Mouse (Mus musculus): ENCODE data around the gene BC028528. TPM values are rescaled to one million over a fixed set of nuclear protein-coding genes. Genes with fewer than 3 reads are reported as not detected.
A peak's percentile ranks its signal among the peaks of the same experiment; 100 is the strongest.
"Not testable (repeated sequence)": the region's sequence is repeated elsewhere in the genome, so short reads cannot be mapped to it uniquely, and the experiment has no call there.

BC028528 gene
- total and polyA plus RNA-seq, 3 experiments, result 3.9 to 7.5 TPM; not detected in 1

DNA sequence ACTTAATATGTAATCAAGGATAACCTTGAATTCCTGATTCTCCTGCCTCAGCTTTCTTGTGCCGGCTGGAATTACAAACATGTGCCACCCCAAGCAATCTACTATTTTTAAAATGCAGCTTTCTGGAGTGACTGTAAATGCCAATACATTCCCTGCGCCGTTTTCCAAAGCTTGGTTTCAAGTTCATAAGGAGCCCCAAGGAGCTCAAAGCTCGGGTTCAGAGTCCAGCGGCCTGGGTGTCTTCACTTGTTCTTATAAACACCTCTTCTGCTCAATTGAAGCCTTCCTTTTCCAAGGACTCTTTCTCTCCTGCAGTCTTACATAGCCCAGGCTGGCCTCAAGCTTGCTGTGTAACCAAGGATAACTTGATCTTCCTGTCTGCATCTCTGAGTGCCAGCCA, 25.7 kb downstream of the BC028528 start:
- Histone ChIP-seq H3K36me3 (replicated peaks) (peaks cover 75% of the 10 kb centered on the region), H3K27me3 (ENCODE audit: insufficient read depth, low read length) (no peaks in the 10 kb centered on the region), H3K4me1 (ENCODE audit: insufficient read depth, low read depth, low read length) (peaks cover 43% of the 10 kb centered on the region), H3K4me3 (ENCODE audit: low read depth, low read length) (no peak overlapping the region), H3K9me3 (replicated peaks) (no peaks in the 10 kb centered on the region)
- ATAC-seq (ENCODE audit: extremely low read depth, insufficient number of reproducible peaks, low FRiP score, poor library complexity, severe bottlenecking) (no peak), DNase-seq (ENCODE audit: low spot score) (no peak)
- TF ChIP-seq GATA1 (IDR thresholded peaks at IDR 0.05; ENCODE audit: borderline replicate concordance, low read length) (no peak), TAL1 (conservative IDR thresholded peaks at IDR 0.05; ENCODE audit: low read depth, low read length) (no peak), POLR2AphosphoS5 (IDR thresholded peaks at IDR 0.05; ENCODE audit: insufficient replicate concordance, low read depth, low read length) (no peak), GATA2 (IDR thresholded peaks at IDR 0.05; ENCODE audit: borderline replicate concordance, low read depth, low read length) (no peak), CTCF (IDR thresholded peaks at IDR 0.05; ENCODE audit: low read depth, low read length) (no peak)

DNA sequence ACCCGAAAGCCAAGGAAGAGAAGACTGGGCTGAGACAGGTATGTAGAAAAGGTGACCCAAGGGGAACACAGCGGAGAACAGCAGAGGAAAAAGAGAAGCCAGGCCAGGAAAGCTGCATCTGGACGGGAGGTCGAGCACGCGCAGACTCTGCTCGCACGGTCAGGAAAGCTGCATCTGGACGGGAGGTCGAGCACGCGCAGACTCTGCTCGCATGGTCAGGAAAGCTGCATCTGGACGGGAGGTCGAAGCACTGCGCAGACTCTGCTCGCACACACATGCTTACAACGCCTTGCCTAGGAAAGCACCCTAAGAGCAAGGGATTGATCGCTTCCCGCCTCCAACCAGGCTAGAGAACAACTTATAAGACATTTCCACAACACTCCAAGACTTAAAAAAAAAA, 26.2 kb downstream of the BC028528 start:
- Histone ChIP-seq H3K27me3 (ENCODE audit: insufficient read depth, low read length) (no peaks in the 10 kb centered on the region), H3K9me3 (replicated peaks) (no peaks in the 10 kb centered on the region), H3K4me1 (ENCODE audit: insufficient read depth, low read depth, low read length) (peaks cover 43% of the 10 kb centered on the region), H3K4me3 (ENCODE audit: low read depth, low read length) (no peak overlapping the region), H3K36me3 (replicated peaks) (peaks cover 78% of the 10 kb centered on the region)
- ATAC-seq (ENCODE audit: extremely low read depth, insufficient number of reproducible peaks, low FRiP score, poor library complexity, severe bottlenecking), result no peak
- TF ChIP-seq GATA1 (IDR thresholded peaks at IDR 0.05; ENCODE audit: borderline replicate concordance, low read length) (no peak), POLR2AphosphoS5 (IDR thresholded peaks at IDR 0.05; ENCODE audit: insufficient replicate concordance, low read depth, low read length) (no peak), TAL1 (conservative IDR thresholded peaks at IDR 0.05; ENCODE audit: low read depth, low read length) (no peak), GATA2 (IDR thresholded peaks at IDR 0.05; ENCODE audit: borderline replicate concordance, low read depth, low read length) (no peak), CTCF (IDR thresholded peaks at IDR 0.05; ENCODE audit: low read depth, low read length) (no peak)
- no peak for DNase-seq (ENCODE audit: low spot score)

DNA sequence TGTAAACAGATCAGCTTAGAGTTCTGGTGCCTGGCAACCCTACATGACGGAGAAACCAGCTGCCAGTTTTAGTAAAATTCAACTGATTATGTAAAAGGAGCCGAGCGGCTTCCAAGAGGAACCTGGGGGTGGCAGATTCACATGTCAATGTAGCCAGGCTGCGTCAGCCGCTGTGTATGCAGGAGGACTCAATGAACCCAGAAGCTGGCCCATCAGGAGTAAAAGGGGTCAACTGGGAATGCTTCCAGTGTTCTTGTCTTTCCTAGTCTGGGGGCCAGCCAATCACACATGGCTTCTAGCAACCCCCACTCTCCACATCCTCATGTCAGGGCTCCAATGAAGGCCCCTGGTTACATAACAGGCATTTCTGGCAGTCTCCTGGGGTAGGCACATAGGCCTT, 26.8 kb downstream of the BC028528 start:
- Histone ChIP-seq H3K27me3 (ENCODE audit: insufficient read depth, low read length) (no peaks in the 10 kb centered on the region), H3K4me1 (ENCODE audit: insufficient read depth, low read depth, low read length) (peaks cover 41% of the 10 kb centered on the region), H3K9me3 (replicated peaks) (no peaks in the 10 kb centered on the region), H3K4me3 (ENCODE audit: low read depth, low read length) (no peak overlapping the region), H3K36me3 (replicated peaks) (peaks cover 76% of the 10 kb centered on the region)
- TF ChIP-seq CTCF (IDR thresholded peaks at IDR 0.05; ENCODE audit: low read depth, low read length) (no peak), TAL1 (conservative IDR thresholded peaks at IDR 0.05; ENCODE audit: low read depth, low read length) (no peak), GATA2 (IDR thresholded peaks at IDR 0.05; ENCODE audit: borderline replicate concordance, low read depth, low read length) (no peak), POLR2AphosphoS5 (IDR thresholded peaks at IDR 0.05; ENCODE audit: insufficient replicate concordance, low read depth, low read length) (no peak), GATA1 (IDR thresholded peaks at IDR 0.05; ENCODE audit: borderline replicate concordance, low read length) (no peak)
- DNase-seq (ENCODE audit: low spot score) (no peak), ATAC-seq (ENCODE audit: extremely low read depth, insufficient number of reproducible peaks, low FRiP score, poor library complexity, severe bottlenecking) (no peak)

DNA sequence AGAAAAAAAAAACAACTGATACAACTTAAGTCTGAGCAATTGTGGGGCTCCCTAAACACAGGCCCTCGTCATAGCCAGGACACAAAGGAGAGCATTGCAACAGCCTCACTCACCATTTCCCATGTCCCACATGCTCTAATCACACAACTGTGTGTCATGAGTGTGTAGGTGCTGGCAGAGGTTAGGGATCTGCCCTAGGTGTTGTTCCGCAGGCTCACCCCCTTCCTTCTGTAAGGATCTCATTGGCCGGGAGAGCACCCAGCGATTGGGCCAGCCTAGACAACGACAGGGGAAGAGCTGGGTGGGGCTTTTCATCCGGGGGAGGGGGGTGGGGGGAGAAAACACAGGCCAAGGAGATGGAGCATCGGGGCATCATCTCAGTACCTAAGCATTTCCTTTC, 28.2 kb downstream of the BC028528 start:
- Histone ChIP-seq H3K36me3 (replicated peaks) (peaks cover 64% of the 10 kb centered on the region), H3K27me3 (ENCODE audit: insufficient read depth, low read length) (no peaks in the 10 kb centered on the region), H3K9me3 (replicated peaks) (no peaks in the 10 kb centered on the region), H3K4me1 (ENCODE audit: insufficient read depth, low read depth, low read length) (peaks cover 27% of the 10 kb centered on the region), H3K4me3 (ENCODE audit: low read depth, low read length) (no peak overlapping the region)
- ATAC-seq (ENCODE audit: extremely low read depth, insufficient number of reproducible peaks, low FRiP score, poor library complexity, severe bottlenecking) (no peak), DNase-seq (ENCODE audit: low spot score) (no peak)
- TF ChIP-seq GATA2 (IDR thresholded peaks at IDR 0.05; ENCODE audit: borderline replicate concordance, low read depth, low read length) (no peak), GATA1 (IDR thresholded peaks at IDR 0.05; ENCODE audit: borderline replicate concordance, low read length) (no peak), CTCF (IDR thresholded peaks at IDR 0.05; ENCODE audit: low read depth, low read length) (no peak), TAL1 (conservative IDR thresholded peaks at IDR 0.05; ENCODE audit: low read depth, low read length) (no peak), POLR2AphosphoS5 (IDR thresholded peaks at IDR 0.05; ENCODE audit: insufficient replicate concordance, low read depth, low read length) (no peak)

DNA sequence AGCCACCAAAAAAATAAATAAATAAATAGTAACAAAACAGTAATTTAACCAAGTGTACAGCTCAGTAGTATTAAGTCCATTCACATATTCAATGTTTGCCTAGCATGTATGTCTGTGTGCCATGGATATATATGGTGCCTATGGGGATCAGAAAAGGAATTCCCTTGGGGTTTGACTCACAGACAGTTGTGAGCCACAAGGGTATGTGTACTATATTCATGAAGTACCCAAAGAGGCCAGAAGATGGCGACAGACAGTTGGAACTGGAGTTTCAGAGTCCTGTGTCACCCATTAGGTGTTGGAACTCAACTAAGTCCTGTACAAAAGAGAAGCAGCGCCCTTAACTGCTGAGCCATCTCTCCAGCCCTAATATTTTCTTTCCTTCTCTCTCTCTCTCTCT, 30.0 kb downstream of the BC028528 start:
- TF ChIP-seq CTCF (IDR thresholded peaks at IDR 0.05; ENCODE audit: low read depth, low read length) (peak; percentile 79), GATA1 (IDR thresholded peaks at IDR 0.05; ENCODE audit: borderline replicate concordance, low read length) (no peak)
- H3K4me3 ChIP-seq (ENCODE audit: low read depth, low read length), result no peak overlapping the region
- H3K4me1 ChIP-seq (ENCODE audit: insufficient read depth, low read depth, low read length), result peaks cover 23% of the 10 kb centered on the region
- DNase-seq (ENCODE audit: low spot score) (peak; percentile 39), ATAC-seq (ENCODE audit: extremely low read depth, insufficient number of reproducible peaks, low FRiP score, poor library complexity, severe bottlenecking) (no peak)
- peaks cover 47% of the 10 kb centered on the region for H3K36me3 ChIP-seq (replicated peaks)
- no peaks in the 10 kb centered on the region for H3K27me3 ChIP-seq (ENCODE audit: insufficient read depth, low read length)
- H3K9me3 ChIP-seq (replicated peaks), result no peaks in the 10 kb centered on the region

DNA sequence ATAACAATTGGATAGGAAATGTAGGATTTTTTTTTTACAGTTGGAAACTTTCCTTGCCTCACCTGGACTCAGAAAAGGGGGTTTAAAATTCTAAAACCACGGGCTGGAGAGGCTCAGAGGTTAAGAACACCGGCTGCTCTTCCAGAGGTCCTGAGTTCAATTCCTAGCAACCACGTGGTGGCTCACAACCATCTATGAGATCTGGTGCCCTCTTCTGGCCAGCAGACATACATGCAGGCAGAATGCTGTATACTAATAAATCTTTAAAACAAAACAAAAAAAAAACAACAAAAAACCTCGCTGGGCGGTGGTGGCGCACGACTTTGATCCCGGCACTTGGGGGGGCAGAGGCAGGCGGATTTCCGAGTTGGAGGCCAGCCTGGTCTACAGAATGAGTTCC, 30.6 kb downstream of the BC028528 start:
- Histone ChIP-seq H3K9me3 (replicated peaks) (no peaks in the 10 kb centered on the region), H3K4me1 (ENCODE audit: insufficient read depth, low read depth, low read length) (peaks cover 26% of the 10 kb centered on the region), H3K4me3 (ENCODE audit: low read depth, low read length) (no peak overlapping the region), H3K27me3 (ENCODE audit: insufficient read depth, low read length) (no peaks in the 10 kb centered on the region), H3K36me3 (replicated peaks) (peaks cover 41% of the 10 kb centered on the region)
- ATAC-seq (ENCODE audit: extremely low read depth, insufficient number of reproducible peaks, low FRiP score, poor library complexity, severe bottlenecking) (no peak), DNase-seq (ENCODE audit: low spot score) (no peak)
- TF ChIP-seq CTCF (IDR thresholded peaks at IDR 0.05; ENCODE audit: low read depth, low read length), result 0 out of 2 replicates have a peak, but pooled peaks have one; percentile 30
- no peak for TF ChIP-seq POLR2AphosphoS5 (IDR thresholded peaks at IDR 0.05; ENCODE audit: insufficient replicate concordance, low read depth, low read length)

DNA sequence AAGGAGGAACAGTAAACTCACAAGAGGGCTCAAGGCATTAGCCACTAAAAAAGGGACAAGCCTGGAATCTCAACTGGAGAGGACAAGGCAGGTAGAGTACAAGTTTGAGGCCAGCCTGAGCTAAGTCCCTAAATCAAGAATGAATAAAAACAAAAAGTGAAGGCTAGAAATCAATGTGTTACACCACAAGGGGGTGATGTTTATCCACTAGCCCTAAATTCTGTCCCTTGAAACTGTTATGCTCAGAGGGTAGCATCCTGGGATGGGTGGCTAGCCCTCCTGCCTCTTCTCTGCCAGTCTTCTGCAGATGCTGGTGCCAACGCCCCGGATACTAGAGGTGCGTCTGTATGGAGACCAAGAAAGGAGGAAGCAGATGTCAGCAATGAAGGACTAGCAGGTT, 31.5 kb downstream of the BC028528 start:
- Histone ChIP-seq H3K36me3 (replicated peaks) (peaks cover 33% of the 10 kb centered on the region), H3K9me3 (replicated peaks) (no peaks in the 10 kb centered on the region), H3K4me3 (ENCODE audit: low read depth, low read length) (no peak overlapping the region), H3K4me1 (ENCODE audit: insufficient read depth, low read depth, low read length) (peaks cover 24% of the 10 kb centered on the region), H3K27me3 (ENCODE audit: insufficient read depth, low read length) (no peaks in the 10 kb centered on the region)
- TF ChIP-seq GATA2 (IDR thresholded peaks at IDR 0.05; ENCODE audit: borderline replicate concordance, low read depth, low read length) (no peak), GATA1 (IDR thresholded peaks at IDR 0.05; ENCODE audit: borderline replicate concordance, low read length) (no peak), TAL1 (conservative IDR thresholded peaks at IDR 0.05; ENCODE audit: low read depth, low read length) (no peak), POLR2AphosphoS5 (IDR thresholded peaks at IDR 0.05; ENCODE audit: insufficient replicate concordance, low read depth, low read length) (no peak), CTCF (IDR thresholded peaks at IDR 0.05; ENCODE audit: low read depth, low read length) (no peak)
- ATAC-seq (ENCODE audit: extremely low read depth, insufficient number of reproducible peaks, low FRiP score, poor library complexity, severe bottlenecking) (no peak), DNase-seq (ENCODE audit: low spot score) (no peak)

DNA sequence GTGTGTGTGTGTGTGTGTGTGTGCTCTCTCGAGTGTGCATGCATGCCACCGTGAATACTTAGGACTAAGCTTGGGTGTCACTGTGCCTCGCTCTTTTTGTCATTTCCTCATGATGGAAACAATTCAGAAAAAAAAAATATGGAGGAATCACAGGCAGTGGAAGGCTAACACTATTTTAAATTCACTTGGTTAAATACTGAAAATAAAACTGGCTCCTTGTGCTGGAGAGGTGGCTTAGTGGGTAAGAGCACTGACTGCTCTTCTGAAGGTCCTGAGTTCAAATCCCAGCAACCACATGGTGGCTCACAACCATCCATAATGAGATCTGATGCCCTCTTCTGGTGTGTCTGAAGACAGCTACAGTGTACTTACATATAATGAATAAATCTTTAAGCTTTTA, 33.5 kb downstream of the BC028528 start:
- ATAC-seq (ENCODE audit: extremely low read depth, insufficient number of reproducible peaks, low FRiP score, poor library complexity, severe bottlenecking); DNase-seq (ENCODE audit: low spot score); H3K4me3 ChIP-seq (ENCODE audit: low read depth, low read length); H3K9me3 ChIP-seq (replicated peaks); H3K27me3 ChIP-seq (ENCODE audit: insufficient read depth, low read length): not testable (repeated sequence)
- peaks cover 20% of the 10 kb centered on the region for H3K36me3 ChIP-seq (replicated peaks)
- H3K4me1 ChIP-seq (ENCODE audit: insufficient read depth, low read depth, low read length), result peaks cover 21% of the 10 kb centered on the region

DNA sequence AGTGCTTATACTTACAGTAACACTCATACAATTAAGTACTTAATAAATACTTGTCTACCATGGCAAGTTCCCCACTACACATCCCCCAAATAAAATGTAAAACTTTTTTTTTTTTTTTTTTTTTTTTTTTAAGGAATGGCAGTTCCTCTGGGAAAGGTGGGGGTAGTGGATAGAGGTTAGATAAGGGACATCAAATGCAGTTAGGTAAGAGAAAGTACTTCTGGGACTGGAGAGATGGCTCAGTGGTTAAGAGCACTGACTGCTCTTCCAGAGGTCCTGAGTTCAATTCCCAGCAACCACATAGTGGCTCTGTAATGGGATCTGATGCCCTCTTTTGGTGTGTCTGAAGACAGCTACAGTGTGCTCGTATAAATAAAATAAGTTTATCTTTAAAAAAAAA, 34.8 kb downstream of the BC028528 start:
- Histone ChIP-seq H3K4me1 (ENCODE audit: insufficient read depth, low read depth, low read length) (peaks cover 29% of the 10 kb centered on the region), H3K36me3 (replicated peaks) (peaks cover 25% of the 10 kb centered on the region)
- not testable (repeated sequence) for ATAC-seq (ENCODE audit: extremely low read depth, insufficient number of reproducible peaks, low FRiP score, poor library complexity, severe bottlenecking); H3K27me3 ChIP-seq (ENCODE audit: insufficient read depth, low read length); H3K4me3 ChIP-seq (ENCODE audit: low read depth, low read length); H3K9me3 ChIP-seq (replicated peaks); DNase-seq (ENCODE audit: low spot score)
